Mouse (Mus musculus) hindbrain, embryonic 11.5 days (tissue): ENCODE results near the gene Ube3b. TPM values are rescaled to one million over a fixed set of nuclear protein-coding genes. Genes with fewer than 3 reads are reported as not detected.

Experiments used
- ATAC-seq: fragments of 200-750 bp; cut with Nextera tagmentation; 2 replicates; pipeline ENCODE4 v1.8.0; 2017; ENCODE audit warnings: mild to moderate bottlenecking, moderate TSS enrichment, moderate library complexity; ENCODE audit not compliant: low FRiP score
- DNase-seq: peaks from one replicate; pipeline ENCODE4 v3.0.0-alpha.2; 2015; ENCODE audit warnings: low spot score
- H3K27ac ChIP-seq: fragments of 300-500 bp; sonication (generic); 2 replicates; pipeline ENCODE4 v1.5.1; 2014; ENCODE audit warnings: mild to moderate bottlenecking, low read depth, low read length
- H3K27me3 ChIP-seq: fragments of 300-500 bp; sonication (generic); 2 replicates; pipeline ENCODE4 v1.6.1; 2014; ENCODE audit warnings: mild to moderate bottlenecking, low read length, moderate library complexity, mixed read lengths; ENCODE audit not compliant: control insufficient read depth, insufficient read depth
- H3K36me3 ChIP-seq: fragments of 300-500 bp; sonication (generic); 2 replicates; pipeline ENCODE4 v1.6.1; 2014; ENCODE audit warnings: mild to moderate bottlenecking, low read length, moderate library complexity, mixed read lengths; ENCODE audit not compliant: control insufficient read depth, insufficient read depth
- H3K4me1 ChIP-seq: fragments of 300-500 bp; sonication (generic); replicated peaks from 2 replicates; pipeline ENCODE4 v1.6.1; 2014; ENCODE audit warnings: low read length, mixed read lengths; ENCODE audit not compliant: control insufficient read depth, insufficient read depth
- H3K4me2 ChIP-seq: fragments of 300-500 bp; sonication (generic); replicated peaks from 2 replicates; pipeline ENCODE4 v1.6.1; 2014; ENCODE audit warnings: mild to moderate bottlenecking, low read depth, low read length
- H3K4me3 ChIP-seq: fragments of 300-500 bp; sonication (generic); 2 replicates; pipeline ENCODE4 v1.5.1; 2014; ENCODE audit warnings: low read depth, low read length
- H3K9ac ChIP-seq: fragments of 300-500 bp; sonication (generic); 2 replicates; pipeline ENCODE4 v1.6.1; 2014; ENCODE audit warnings: low read depth, low read length
- H3K9me3 ChIP-seq: fragments of 300-500 bp; sonication (generic); 2 replicates; pipeline ENCODE4 v1.6.1; 2016; ENCODE audit warnings: low read length; ENCODE audit not compliant: control insufficient read depth
- WGBS: fragments of 180-500 bp; shearing (Covaris S2); extraction: QIAGEN DNeasy Blood & Tissue Kit; methylation state at CpG from one replicate; pipeline ENCODE4 v1.1.7; 2014; 5-methylcytosine and 5-hydroxymethylcytosine counted together
- polyA plus RNA-seq: library from polyadenylated mRNA; unstranded; fragments of >200 nt; fragmentation: Nextera tagmentation; extraction: Ambion mirVana; gene quantifications from 2 replicates; pipeline ENCODE4 v1.2.1, GENCODE M21; 2014

Ube3b gene
- polyA plus RNA-seq, 1 experiment from 2014 or later, result 37.3 TPM

- ATAC-seq, result no peak
- no peak for DNase-seq
- no peak overlapping the region for H3K9ac ChIP-seq
- no peaks in the 10 kb centered on the region for H3K36me3 ChIP-seq
- no peaks in the 10 kb centered on the region for H3K9me3 ChIP-seq
- 81% methylated on average over 6 of the region's 6 CpGs for whole genome bisulfite sequencing
- H3K4me1 ChIP-seq, result no peaks in the 10 kb centered on the region
- H3K27ac ChIP-seq, result no peak overlapping the region
- H3K4me2 ChIP-seq, result no peak overlapping the region
- no peaks in the 10 kb centered on the region for H3K27me3 ChIP-seq
- no peak overlapping the region for H3K4me3 ChIP-seq
Measured at GRCm38 (mm10) chr5:114426732-114427131, 46.3 kb downstream of the Ube3b start.

DNA sequence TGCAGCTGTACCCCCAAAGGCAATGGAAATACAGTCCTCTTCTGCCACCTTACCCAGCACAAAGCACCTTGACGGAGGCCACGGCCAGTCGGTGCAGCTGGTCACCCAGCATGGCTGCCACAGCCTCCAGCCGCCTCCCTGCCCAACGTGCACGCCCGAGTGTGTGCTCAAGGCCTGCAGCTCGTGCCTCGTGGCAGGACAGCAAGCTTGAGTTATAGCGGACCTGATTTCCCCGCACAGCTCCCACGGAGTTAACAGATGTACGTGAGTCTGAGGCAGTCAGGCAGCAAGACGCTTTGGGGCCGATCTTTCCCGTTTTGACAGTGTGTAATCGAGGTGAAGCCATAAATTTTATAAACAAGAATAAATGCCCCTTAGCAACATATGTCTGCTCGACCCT is 48.2 kb downstream of the Ube3b start:
- no peak overlapping the region for H3K9ac ChIP-seq
- no peaks in the 10 kb centered on the region for H3K27me3 ChIP-seq
- DNase-seq, result no peak
- no peak for ATAC-seq
- no peak overlapping the region for H3K4me3 ChIP-seq
- no peak overlapping the region for H3K4me2 ChIP-seq
- WGBS, result 84% methylated on average over 18 of the region's 18 CpGs
- H3K9me3 ChIP-seq, result no peaks in the 10 kb centered on the region
- H3K36me3 ChIP-seq, result no peaks in the 10 kb centered on the region
- H3K27ac ChIP-seq, result no peak overlapping the region
- H3K4me1 ChIP-seq, result no peaks in the 10 kb centered on the region

- Histone ChIP-seq H3K4me2 (no peak overlapping the region), H3K4me3 (no peak overlapping the region), H3K9ac (no peak overlapping the region), H3K27me3 (no peaks in the 10 kb centered on the region), H3K36me3 (no peaks in the 10 kb centered on the region), H3K4me1 (no peaks in the 10 kb centered on the region), H3K27ac (no peak overlapping the region), H3K9me3 (no peaks in the 10 kb centered on the region)
- no peak for DNase-seq
- WGBS, result 89% methylated on average over 7 of the region's 7 CpGs
- no peak for ATAC-seq
Measured at GRCm38 (mm10) chr5:114429781-114430180, 49.4 kb downstream of the Ube3b start.

GRCm38 (mm10) chr5:114434359-114434758 is 54.0 kb downstream of the Ube3b start:
- 89% methylated on average over 8 of the region's 8 CpGs for WGBS
- no peaks in the 10 kb centered on the region for H3K27me3 ChIP-seq
- H3K4me2 ChIP-seq, result no peak overlapping the region
- no peaks in the 10 kb centered on the region for H3K4me1 ChIP-seq
- DNase-seq, result no peak
- H3K9me3 ChIP-seq, result no peaks in the 10 kb centered on the region
- no peaks in the 10 kb centered on the region; the same call in 1 of the 2 replicates for H3K36me3 ChIP-seq
- no peak overlapping the region for H3K27ac ChIP-seq
- no peak overlapping the region for H3K9ac ChIP-seq
- ATAC-seq, result no peak
- no peak overlapping the region for H3K4me3 ChIP-seq

- Histone ChIP-seq H3K4me1 (no peaks in the 10 kb centered on the region), H3K4me3 (no peak overlapping the region), H3K27ac (no peak overlapping the region), H3K27me3 (no peaks in the 10 kb centered on the region), H3K9ac (no peak overlapping the region), H3K36me3 (no peaks in the 10 kb centered on the region; the same call in 1 of the 2 replicates), H3K4me2 (no peak overlapping the region), H3K9me3 (no peaks in the 10 kb centered on the region)
- ATAC-seq (no peak), DNase-seq (no peak)
- WGBS, result 93% methylated on average over 14 of the region's 14 CpGs
Measured at GRCm38 (mm10) chr5:114435588-114435987, 55.2 kb downstream of the Ube3b start.

- no peaks in the 10 kb centered on the region for H3K9me3 ChIP-seq
- peak within 1 kb of the TSS; percentile 55 for H3K4me3 ChIP-seq
- H3K4me1 ChIP-seq, result peaks cover 4% of the 10 kb centered on the region; the same call in 1 of the 2 replicates
- peak within 1 kb of the TSS; percentile 58 for H3K4me2 ChIP-seq
- WGBS, result 3% methylated on average over 43 of the region's 43 CpGs
- H3K27me3 ChIP-seq, result no peaks in the 10 kb centered on the region
- H3K27ac ChIP-seq, result 0 out of 2 replicates have a peak within 1 kb of the TSS, but pooled peaks have one; percentile 37
- no peaks in the 10 kb centered on the region for H3K36me3 ChIP-seq
- ATAC-seq (peak; percentile 99), DNase-seq (peak; percentile 96)
- H3K9ac ChIP-seq, result peak within 1 kb of the TSS; percentile 65
Measured at GRCm38 (mm10) chr5:114443566-114444367, 63.4 kb downstream of the Ube3b start, which contains the start of the genes Mmab and Mvk. TSS of gene Mmab (minus strand) at chr5:114444060. TSS of gene Mvk (plus strand) at chr5:114444269.

DNA sequence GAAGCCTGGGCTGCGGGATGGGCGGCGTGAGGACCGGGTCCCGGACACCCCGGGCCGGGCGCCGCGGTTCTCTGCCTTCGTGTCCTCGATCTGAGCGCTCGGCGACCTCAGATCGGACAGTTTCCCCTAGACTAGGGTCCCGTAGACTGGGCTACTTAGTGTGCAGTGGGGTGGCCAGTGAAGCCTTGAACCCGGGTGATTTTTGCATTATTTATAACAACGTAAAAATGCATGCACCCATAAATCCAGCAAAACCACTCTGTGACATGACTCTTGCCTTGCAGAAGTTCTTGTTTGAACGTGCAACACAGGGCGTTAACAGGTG is 63.9 kb downstream of the Ube3b start:
- H3K9me3 ChIP-seq, result no peaks in the 10 kb centered on the region
- H3K4me3 ChIP-seq, result peak overlapping the region; percentile 54
- no peaks in the 10 kb centered on the region for H3K36me3 ChIP-seq
- peak overlapping the region; percentile 58 for H3K9ac ChIP-seq
- H3K27me3 ChIP-seq, result no peaks in the 10 kb centered on the region
- no peak overlapping the region for H3K27ac ChIP-seq
- DNase-seq (no peak), ATAC-seq (peak; percentile 54)
- H3K4me1 ChIP-seq, result peaks cover 4% of the 10 kb centered on the region; the same call in 1 of the 2 replicates
- H3K4me2 ChIP-seq, result peak overlapping the region; percentile 58
- WGBS, result under 1% methylated on average over 21 of the region's 21 CpGs

- ATAC-seq (no peak), DNase-seq (no peak)
- Histone ChIP-seq H3K27ac (no peak overlapping the region), H3K9ac (no peak overlapping the region), H3K4me3 (no peak overlapping the region), H3K9me3 (no peaks in the 10 kb centered on the region), H3K36me3 (0 out of 2 replicates have a peak, but pooled peaks cover 2% of the 10 kb centered on the region), H3K27me3 (no peaks in the 10 kb centered on the region), H3K4me1 (peaks cover 4% of the 10 kb centered on the region; the same call in 1 of the 2 replicates), H3K4me2 (no peak overlapping the region)
- 95% methylated on average over 4 of the region's 4 CpGs for WGBS
Measured at GRCm38 (mm10) chr5:114449011-114449410, 68.6 kb downstream of the Ube3b start.

- H3K4me2 ChIP-seq, result no peak overlapping the region
- H3K9me3 ChIP-seq, result no peaks in the 10 kb centered on the region
- no peak overlapping the region for H3K4me3 ChIP-seq
- H3K27me3 ChIP-seq, result no peaks in the 10 kb centered on the region
- 0 out of 2 replicates have a peak, but pooled peaks cover 2% of the 10 kb centered on the region for H3K36me3 ChIP-seq
- H3K27ac ChIP-seq, result no peak overlapping the region
- no peaks in the 10 kb centered on the region; the same call in 1 of the 2 replicates for H3K4me1 ChIP-seq
- WGBS, result 65% methylated on average over 9 of the region's 9 CpGs
- no peak overlapping the region for H3K9ac ChIP-seq
- ATAC-seq, result no peak
- no peak for DNase-seq
Measured at GRCm38 (mm10) chr5:114456287-114456686, 75.9 kb downstream of the Ube3b start.
